Mouse (Mus musculus): ENCODE measurements at regions not wholly inside any gene's neighbourhood (a gene's known extent, or its start where the extent isn't known, plus 50 kb on each side); places are given as distances from the start of the nearest gene placed in this dataset.

DNA sequence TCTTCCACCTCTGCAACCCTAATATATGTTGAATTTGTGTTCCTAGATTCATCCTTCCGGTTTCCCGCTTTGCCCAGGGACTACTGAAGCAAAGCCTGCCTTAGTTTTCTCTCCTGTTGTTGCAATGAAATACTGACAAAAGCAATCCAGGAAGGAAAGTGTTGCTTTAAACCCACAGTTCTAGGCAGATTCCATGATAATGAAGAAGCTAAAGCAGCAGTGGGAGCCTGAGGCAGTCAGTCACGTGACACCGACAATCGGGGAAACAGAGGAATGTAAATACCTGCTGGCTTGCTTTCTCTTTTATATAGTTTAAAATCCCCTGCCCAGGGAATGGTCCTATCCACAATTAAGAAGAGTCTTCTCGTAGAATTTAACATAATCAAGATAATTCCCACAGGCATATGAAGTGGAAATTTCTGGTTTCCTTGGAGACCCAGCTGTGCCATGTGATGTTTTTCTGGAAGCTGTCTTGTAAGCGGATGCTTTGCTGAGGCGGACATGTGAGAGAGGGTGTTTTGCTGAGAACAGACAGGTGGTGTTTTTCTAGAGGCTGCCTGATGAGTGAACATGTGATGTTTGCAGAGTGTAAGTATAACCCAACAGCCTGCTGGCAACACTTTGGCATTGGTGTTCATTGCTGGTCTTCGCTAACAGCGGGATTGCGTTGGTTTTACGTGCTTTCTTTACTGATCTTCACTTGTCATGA lies 398.0 kb downstream of the Prim2 start:
- no peak for DNase-seq (ENCODE audit: low spot score in 2 of 2)

DNA sequence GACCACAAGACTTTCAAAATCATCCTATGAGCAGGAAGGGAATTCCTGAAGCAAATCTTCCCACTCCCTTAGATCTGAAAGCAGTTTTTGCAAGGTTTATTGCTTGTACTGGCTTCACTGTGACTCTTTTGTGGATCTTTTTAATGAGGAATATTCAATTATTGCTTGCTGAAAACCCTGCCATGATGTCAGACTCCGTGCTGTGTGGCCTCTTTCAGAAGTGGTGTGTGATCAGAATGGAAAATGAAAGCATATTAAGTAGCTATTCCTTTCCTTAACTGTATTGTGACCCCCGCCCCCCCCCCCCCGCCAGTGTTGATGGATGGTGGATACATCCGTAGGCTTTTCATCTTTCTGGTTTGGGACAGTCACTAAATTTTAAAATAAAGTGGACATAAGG lies 400.4 kb downstream of the Prim2 start:
- no peak for DNase-seq (ENCODE audit: low spot score in 2 of 2)

DNA sequence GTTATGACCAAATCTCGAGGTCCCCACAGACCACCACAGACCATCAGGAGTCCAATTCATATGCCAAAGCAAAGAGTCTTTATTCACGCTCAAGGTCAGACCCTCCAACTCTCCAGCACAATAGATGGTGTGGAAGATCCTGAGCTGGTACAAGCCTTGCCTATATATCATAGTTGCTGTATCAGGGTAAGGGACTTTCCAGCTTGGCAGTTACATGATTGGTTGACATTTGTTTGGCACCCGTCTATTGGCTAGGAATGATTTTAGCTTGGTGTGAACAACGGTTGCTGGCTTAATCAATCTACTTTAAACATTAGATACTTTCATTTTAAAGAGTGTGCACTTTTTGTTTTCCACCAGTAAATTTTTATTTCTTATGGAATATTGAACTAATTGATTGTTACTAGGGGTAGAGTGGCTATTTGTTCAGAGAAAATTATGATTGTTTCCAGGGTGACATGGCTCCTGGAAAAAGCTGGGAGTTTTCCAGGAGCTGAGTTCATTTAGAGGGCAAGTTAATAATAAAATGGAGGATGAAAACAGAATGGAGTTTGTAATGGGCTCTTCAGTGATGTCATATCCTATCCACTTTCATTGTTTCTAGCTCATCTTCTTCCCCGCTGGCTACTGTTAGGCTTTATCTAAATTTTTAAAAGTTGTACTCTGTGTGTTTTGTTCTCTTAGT lies 403.7 kb downstream of the Prim2 start:
- DNase-seq (ENCODE audit: low spot score in 2 of 2) = no peak

GRCm38 (mm10) chr1:33249474-33249873 lies 420.1 kb downstream of the Prim2 start:
- DNase-seq (ENCODE audit: low spot score in 2 of 2) = no peak

DNA sequence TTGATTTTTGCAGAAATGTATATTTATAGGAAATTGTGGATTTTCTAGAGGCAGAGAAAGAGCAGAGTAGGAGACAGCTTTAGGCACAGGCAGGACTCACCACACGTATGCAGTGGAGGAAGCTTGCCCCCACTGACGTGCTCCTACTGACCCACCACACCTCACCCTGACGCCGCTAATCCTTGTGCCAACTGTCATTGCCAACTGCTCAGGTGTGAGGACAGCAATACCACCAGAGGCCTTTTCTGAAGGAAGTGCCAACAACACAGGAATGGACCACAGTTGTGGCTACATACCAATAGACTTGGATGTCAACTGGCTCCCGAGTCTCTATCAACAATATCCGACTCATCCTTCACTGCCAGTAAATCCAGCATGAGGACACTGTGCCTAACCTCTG lies 422.5 kb downstream of the Prim2 start:
- no peak for DNase-seq (ENCODE audit: low spot score in 2 of 2)

- no peak for DNase-seq (ENCODE audit: low spot score in 2 of 2)
These were observed 424.4 kb downstream of the Prim2 start for GRCm38 (mm10) chr1:33245186-33245585.

DNA sequence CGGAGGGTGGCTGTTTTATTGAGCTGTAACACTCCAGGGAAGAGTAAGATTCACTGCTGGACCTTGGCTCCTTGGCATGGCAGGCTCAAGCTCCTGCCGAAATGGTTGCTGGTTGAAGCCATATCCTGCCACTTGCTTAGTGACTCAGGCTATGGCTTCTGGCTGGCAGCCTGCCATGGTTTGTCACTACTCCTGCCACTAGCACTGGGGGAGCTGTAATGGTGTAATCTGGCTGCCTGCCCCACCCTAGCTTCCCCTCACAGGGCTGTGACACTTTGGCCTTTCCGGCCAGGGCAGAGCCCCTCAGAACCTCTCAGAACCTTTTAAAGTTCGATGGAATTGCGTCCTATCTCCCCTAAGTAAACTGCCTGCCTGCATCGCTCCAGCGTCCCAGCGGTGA lies 424.9 kb downstream of the Prim2 start:
- no peak for DNase-seq (ENCODE audit: low spot score in 2 of 2)

GRCm38 (mm10) chr1:33222997-33223396 lies 446.6 kb downstream of the Prim2 start:
- DNase-seq (ENCODE audit: low spot score in 2 of 2) = no peak

GRCm38 (mm10) chr1:33214815-33215214 lies 454.8 kb downstream of the Prim2 start:
- no peak for DNase-seq (ENCODE audit: low spot score in 2 of 2)

DNA sequence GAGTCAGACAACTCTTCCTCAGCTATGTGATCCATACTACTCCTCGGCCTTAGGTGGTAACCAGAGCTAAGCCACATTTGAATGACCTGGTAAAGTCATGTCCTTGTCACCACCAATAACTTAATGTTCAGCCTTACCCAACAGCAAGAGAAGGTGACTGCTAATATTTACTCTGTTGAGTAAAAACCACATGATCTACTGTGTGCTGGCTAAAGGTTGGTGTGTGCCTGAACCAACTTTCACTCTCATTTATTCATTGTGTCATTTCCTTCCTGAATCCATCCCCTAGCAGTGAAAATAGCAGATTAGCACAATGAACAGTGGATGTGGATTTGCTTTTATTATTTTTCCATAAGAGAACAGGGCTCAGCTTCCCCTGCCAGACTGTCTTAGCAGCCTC lies 455.2 kb downstream of the Prim2 start:
- no peak for DNase-seq (ENCODE audit: low spot score in 2 of 2)

GRCm38 (mm10) chr1:33201571-33202189 lies 467.9 kb downstream of the Prim2 start:
- no peak for DNase-seq (ENCODE audit: low spot score in 2 of 2)

DNA sequence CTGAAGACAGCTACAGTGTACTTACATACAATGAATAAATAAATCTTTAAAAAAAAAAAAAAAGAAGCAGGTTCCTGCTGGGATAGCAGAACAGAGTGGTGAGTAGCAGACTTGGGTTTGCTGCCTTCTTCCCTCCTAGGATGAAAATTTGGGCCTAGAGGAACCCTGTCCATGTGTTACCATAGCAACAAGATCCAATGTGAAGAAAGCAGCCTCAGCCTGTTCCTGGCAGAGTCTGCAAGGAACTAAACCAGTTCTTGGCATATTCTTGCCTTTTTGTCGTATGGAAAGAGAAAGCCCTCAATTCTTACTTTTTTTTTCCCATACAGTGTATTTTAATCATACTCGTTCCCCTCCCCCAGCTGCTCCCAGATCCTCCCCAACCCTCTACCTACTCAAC lies 474.5 kb downstream of the Prim2 start:
- DNase-seq (ENCODE audit: low spot score in 2 of 2) = no peak

GRCm38 (mm10) chr1:33174646-33175435 lies 494.8 kb downstream of the Prim2 start:
- no peak for DNase-seq (ENCODE audit: low spot score in 2 of 2)

GRCm38 (mm10) chr1:33136991-33137390 lies 532.6 kb downstream of the Prim2 start:
- no peak for DNase-seq (ENCODE audit: low spot score in 2 of 2)

GRCm38 (mm10) chr1:33130351-33130750 lies 539.2 kb downstream of the Prim2 start:
- no peak for DNase-seq (ENCODE audit: low spot score in 2 of 2)

DNA sequence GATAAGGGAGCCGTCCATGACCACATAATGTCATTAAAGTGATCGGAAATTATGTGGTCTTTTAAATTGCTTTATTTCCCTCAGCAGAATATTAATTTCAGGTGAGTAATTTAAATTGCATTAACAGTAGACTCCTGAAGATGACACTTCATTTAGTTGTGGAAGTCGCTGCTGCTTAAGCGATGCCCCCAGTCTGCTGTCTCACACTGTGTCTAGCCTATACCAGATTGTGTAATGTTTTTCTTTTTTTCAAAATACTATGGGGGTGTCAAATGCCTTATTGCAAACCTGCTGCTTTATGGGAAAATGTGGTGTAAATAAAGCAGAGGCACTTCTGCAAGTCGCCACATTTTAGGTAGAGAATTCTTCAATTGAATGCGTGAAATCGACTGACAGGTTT lies 544.5 kb downstream of the Prim2 start:
- DNase-seq (ENCODE audit: low spot score in 2 of 2) = no peak

DNA sequence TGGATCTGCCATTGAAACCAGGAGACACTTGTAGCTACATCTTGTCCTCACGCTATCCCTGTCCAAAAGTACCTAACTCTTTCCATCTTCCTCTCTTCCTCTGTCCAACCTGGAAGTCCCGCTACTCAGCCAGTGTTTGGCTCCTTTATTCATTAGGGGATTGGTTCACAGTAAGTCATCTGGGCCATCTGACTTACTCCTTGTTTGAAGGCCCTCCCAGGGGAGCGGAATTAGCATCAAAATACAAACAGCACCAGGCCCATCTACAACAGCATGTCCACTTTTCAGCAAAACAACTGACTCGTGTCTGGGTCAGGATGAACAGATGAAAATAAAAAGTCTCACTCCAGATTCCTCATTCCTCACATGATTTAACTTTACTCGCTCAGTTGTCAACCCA lies 559.2 kb upstream of the Gm5415 start:
- DNase-seq (ENCODE audit: low spot score in 2 of 2) = no peak

DNA sequence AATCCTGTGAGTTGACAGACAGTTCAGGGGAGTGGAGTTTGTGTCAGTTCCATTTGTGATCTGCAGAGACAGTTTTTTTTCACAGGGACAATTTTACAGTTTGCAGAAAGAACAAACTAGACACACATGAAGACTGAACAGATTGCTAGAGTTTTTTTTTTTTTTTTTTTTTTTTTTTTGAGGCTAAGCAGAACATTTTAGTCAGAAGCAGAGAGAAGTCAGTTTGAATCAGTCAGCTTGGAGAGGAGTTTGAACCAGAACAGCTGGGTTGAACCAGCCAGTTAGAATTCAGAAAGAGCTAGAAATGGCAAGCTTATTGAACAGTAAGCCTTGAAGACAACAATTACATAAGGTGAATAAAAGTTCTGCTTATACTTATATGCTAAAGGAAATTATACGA lies 557.2 kb upstream of the Gm5415 start:
- no peak for DNase-seq (ENCODE audit: low spot score in 2 of 2)

GRCm38 (mm10) chr1:33098062-33098461 lies 551.0 kb upstream of the Gm5415 start:
- no peak for DNase-seq (ENCODE audit: low spot score in 2 of 2)

- no peak for DNase-seq (ENCODE audit: low spot score in 2 of 2)
These were observed 549.8 kb upstream of the Gm5415 start for GRCm38 (mm10) chr1:33096851-33097250.

- DNase-seq (ENCODE audit: low spot score in 2 of 2) = no peak
These were observed 527.5 kb upstream of the Gm5415 start for GRCm38 (mm10) chr1:33074551-33074950.

DNA sequence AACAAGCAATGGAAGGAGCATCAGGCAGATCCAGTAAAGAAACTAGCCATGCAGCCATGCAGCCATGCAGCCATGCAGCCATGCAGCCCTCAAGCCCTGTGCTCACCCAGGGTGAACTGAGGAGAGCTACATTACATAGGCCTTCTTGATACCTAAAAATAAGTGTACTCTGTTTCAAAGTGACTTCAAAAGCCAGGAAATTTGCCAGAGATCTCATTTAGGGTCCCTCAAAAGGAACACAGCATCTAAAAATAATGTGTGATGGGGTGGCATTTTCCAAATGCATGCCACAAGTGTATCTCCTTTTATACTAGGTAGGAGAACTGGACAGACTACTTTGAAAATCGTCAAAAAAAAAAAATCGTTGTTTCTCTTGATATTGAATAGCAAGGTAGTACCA lies 510.9 kb upstream of the Gm5415 start:
- DNase-seq (ENCODE audit: low spot score in 2 of 2) = no peak
